Mouse (Mus musculus): ENCODE measurements around the gene Dnajc30.
"Not testable (repeated sequence)": the region's sequence is repeated elsewhere in the genome, so short reads cannot be mapped to it uniquely, and the experiment has no call there.

Dnajc30 gene

DNA sequence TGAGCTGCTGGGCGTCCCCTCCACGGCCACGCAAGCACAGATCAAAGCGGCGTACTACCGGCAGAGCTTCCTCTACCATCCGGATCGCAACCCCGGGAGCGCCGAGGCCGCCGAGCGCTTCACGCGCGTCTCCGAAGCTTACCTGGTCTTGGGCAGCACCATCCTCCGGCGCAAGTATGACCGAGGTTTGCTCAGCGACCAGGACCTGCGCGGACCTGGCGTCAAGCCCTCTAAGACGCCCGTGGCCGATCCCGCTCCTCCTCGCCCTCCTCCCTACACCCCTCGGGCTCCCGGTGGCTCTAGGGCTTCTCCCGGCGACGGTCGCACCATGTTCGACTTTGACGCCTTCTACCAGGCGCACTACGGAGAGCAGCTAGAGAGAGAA is 372 bp downstream of the Dnajc30 start:
- DNase-seq (ENCODE audit: low spot score in 2 of 2): no peak

DNA sequence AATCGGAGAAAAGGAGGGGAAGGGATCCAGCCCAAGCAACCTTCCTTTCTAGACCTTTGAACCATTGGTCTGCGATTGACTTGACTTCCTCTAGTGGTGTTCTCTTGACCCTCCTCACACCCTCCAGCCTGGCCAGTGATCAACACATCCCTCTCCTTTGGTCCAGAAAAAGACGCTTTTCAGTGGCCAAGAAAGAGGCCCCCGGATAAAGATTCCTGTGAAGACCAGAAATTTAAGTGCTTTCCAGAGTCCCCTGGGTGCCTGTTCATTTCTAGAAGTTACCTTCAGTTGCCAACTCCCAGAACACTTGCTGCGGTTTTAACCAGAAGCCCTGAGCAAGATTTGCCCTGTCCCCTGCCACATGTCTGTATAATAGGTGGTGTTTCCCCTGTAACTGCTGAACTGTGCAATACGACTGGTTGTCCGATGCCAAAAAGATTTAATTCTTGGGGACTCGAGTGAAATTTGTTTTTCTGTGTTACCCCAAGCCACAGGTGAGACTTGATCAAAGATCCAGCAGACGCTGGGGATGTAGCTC is 976 bp downstream of the Dnajc30 start, which contains the start of gene Bud23:
Gene Bud23, minus strand, starts transcription at position 51 of the 538 bp plus-strand sequence.
- not testable (repeated sequence) for DNase-seq (ENCODE audit: low spot score in 2 of 2)

DNA sequence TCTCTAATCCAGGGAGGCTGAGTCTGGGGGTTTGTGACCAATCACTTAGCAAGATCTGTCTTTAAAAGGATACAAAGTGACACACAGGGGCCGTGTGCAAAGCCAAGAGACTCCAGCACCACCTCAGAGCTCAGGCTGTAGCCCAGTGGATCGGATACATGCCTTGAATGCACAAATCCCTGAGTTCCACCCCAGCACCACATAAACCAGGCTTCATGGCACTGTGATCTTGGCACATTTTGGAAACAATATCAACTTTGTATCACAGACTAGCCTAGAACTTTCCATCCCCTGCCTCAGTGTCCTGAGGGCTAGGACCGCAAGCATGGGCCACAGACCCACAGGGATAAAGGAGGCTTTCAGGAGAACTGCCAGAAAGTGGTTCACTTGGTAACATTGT is 2.0 kb downstream of the Dnajc30 start:
- no peak for DNase-seq (ENCODE audit: low spot score in 2 of 2)

GRCm38 (mm10) chr5:135070448-135070847 is 6.4 kb downstream of the Dnajc30 start:
- no peak for DNase-seq (ENCODE audit: low spot score in 2 of 2)

DNA sequence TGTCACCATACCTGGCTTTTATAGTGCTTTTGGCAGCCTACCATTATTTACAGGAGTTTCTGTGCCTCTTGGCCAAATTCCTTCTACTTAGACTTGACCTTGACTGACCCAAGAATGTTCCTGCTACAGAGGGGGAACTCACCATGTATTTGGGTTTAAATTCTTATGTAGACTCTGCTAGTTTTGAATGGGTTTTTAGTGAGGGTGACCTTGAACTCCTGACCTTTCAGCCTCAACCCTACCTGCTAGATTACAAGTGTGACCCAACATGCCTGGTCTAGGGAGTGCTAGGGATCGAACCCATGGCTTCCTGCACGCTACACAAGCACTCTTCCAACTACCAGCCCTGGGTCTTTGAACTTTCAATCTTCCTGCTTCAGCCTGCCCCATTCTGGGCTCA is 8.1 kb downstream of the Dnajc30 start:
- DNase-seq (ENCODE audit: low spot score in 2 of 2): no peak

- DNase-seq (ENCODE audit: low spot score in 2 of 2): no peak
These were observed 8.7 kb downstream of the Dnajc30 start for GRCm38 (mm10) chr5:135072720-135073119.

- DNase-seq (ENCODE audit: low spot score in 2 of 2): no peak
These were observed 9.5 kb downstream of the Dnajc30 start for GRCm38 (mm10) chr5:135073349-135074150.

- no peak for DNase-seq (ENCODE audit: low spot score in 2 of 2)
These were observed 11.7 kb downstream of the Dnajc30 start for GRCm38 (mm10) chr5:135075655-135076054.

- DNase-seq (ENCODE audit: low spot score in 2 of 2): no peak
These were observed 12.4 kb downstream of the Dnajc30 start for GRCm38 (mm10) chr5:135076368-135076767.

DNA sequence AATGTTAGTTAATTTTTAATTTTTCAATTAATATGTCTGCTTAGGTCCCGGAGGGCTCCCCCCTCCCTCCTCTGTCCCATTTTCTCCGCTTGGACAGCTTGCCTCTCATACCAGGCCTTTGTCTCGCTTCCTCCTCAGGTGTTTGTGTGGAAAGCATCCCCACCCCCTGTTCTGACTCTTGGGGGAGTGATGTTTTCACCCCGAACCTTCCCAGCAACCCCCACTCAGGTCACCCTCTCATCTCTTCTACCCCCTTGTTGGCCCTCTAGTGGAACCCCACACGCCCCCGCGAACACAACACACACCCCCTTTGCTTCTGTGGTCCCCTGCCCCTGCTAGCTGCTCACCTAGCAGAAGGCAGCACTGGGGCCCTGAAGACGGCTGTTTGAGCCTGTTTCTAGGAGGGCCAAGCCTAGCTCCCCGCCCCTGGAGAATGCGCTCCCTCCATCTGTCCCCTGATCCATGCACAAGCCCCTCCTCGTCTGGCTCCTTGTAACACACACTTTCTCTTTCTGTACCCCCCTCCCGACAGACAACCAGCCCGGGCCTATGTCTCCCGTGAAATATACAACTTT is 13.0 kb downstream of the Dnajc30 start:
- peak in 1 of 2 experiments; percentile 31 for DNase-seq (ENCODE audit: low spot score in 2 of 2)

DNA sequence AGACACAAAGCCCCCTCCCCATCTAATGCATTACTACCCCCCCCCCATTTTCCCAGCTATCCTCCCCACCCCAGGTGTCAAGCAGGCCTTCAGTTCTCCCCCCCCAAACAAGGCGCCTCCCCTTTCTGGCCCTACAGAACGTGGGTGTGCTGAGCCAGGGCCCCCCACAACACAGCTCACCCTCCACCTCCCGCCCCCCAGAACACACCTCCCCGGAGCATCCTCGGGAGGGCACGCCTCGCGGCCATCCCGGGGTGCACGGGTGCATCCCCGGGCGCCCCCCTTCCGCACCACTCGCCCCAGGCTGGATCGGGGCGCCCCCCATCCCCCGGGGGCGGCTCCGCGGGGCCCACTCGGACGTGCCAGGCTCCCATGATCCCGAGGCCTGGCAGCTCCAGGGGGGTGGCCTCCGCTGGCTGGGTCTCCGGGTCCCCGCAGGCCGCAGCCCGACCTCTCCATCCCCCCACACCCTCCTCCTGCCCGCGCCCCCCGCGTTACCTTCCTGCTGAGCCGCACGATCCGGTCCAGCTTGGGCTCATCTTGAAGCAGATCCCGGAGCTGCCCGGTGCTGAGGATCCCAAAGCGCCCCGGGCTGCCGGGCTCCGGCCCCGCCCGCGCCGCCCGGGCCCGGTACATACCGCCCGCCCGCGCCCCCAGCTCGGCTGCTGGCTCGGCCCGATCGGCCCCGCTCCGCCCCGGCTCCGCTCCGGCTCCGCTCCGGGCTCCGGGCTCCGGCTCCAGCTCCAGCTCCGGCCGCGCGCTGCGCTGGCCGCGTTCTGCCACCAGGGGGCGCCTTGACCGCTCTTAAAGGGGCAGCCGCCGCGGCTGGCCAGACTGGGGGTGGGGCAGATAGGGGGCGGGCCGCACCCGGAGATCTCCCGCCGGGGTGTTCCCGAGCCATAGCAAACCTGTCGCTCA is 13.8 kb downstream of the Dnajc30 start, which contains the start of gene Vps37d:
Gene Vps37d, minus strand, starts transcription at position 703 of the 918 bp plus-strand sequence.
- DNase-seq (ENCODE audit: low spot score in 2 of 2): peak; percentile 70 to 92

- DNase-seq (ENCODE audit: low spot score in 2 of 2): no peak
These were observed 14.4 kb downstream of the Dnajc30 start for GRCm38 (mm10) chr5:135078482-135078810.

DNA sequence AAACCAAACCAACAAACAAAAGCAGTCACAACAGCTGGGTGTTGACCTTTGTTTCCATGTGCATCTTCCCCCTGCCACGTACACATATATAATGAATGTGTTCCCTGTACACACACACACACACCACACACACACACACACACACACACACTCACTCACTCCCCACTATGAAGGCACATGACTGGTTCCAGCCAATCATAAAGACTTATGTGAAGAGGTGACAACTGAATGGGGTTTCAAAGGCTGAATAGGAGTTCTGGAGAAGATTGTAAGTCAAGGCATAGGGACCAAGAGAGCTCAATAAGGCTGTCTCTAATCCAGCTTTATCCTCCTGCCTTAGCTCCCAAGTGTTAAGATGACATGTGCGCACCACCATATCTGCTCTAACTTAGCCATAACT is 15.6 kb downstream of the Dnajc30 start:
- no peak for DNase-seq (ENCODE audit: low spot score in 2 of 2)

DNA sequence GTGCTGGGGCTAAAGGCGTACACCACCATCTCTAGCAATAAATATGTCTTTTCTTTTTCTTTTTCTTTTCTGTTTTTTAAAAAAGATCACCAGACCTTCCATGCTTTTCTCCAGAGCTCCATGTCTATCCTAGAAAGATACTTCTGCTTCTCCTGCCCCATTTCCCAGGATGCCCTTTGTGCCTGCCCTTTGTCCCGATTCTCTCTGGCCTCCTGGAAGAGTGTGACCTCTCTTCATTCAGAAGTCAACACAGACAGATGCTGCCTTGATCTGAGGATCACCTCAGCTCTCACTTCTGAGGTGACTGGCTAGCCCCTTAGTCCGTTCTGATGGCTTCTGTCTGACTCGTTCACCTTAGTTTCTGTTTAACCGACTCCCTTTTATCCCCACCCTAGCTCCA is 16.5 kb downstream of the Dnajc30 start:
- no peak for DNase-seq (ENCODE audit: low spot score in 2 of 2)

DNA sequence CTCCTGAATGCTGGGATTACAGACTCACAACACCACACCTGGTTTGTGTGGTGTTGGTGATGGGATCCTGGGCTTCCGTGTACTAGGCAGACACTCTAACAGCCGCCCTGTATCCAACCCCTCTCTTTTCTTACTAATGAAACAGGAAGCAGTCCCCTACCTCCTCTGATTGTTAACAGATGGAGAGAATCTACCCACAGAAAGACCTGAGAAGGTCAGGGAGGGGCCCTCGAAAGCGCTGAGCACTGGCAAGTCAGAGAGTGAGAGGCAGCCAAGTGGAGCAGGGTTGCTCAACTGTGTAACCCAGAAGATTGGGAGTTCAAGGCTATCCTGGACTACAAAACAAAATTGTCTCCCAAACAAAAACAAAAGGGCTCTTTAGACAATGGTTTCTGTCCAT is 22.9 kb downstream of the Dnajc30 start:
- DNase-seq (ENCODE audit: low spot score in 2 of 2): no peak

DNA sequence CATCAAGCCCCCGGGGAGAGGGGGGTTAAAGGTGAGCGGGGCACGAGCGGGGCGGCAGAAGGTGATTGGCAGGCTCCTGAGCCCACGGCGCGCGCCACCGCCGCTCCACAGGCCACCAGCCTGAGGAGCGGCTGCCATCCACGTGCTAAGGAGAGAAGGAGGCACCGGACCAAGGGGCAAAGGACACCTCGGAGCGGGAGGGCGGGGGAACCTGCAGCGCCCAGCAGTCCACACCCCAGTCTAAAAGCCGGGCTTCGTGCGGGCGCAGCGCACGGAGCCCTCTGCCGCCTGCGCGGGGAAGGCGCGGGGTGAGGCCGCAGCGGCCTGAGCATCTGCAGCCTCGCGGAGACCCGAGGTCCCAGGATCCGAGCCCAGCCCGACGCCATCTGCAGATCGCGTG is 25.7 kb downstream of the Dnajc30 start, which contains the start of gene Mlxipl:
Gene Mlxipl, plus strand, starts transcription at position 238 of the 400 bp plus-strand sequence.
- DNase-seq (ENCODE audit: low spot score in 2 of 2): no peak

DNA sequence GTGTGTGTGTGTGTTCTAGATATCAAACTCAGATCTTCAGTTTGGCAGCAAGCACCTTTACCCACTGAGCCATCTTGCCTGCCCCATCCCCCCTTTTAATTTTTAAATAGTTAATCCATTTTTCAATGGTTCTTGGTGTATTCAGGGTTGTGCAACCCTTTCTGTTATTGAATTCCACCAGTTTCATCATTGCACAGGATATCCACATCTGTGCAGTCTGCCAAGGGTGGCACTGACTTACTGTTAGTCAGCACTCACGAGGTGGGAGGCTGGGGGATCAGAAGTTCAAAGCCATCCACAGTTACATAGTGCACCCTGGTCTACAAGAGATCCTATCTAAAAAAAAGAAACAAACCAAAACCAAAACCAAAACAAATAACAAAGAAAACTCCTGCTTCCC is 37.0 kb downstream of the Dnajc30 start:
- no peak for DNase-seq (ENCODE audit: low spot score in 2 of 2)

- no peak for DNase-seq (ENCODE audit: low spot score in 2 of 2)
These were observed 40.1 kb downstream of the Dnajc30 start for GRCm38 (mm10) chr5:135103999-135104660.

DNA sequence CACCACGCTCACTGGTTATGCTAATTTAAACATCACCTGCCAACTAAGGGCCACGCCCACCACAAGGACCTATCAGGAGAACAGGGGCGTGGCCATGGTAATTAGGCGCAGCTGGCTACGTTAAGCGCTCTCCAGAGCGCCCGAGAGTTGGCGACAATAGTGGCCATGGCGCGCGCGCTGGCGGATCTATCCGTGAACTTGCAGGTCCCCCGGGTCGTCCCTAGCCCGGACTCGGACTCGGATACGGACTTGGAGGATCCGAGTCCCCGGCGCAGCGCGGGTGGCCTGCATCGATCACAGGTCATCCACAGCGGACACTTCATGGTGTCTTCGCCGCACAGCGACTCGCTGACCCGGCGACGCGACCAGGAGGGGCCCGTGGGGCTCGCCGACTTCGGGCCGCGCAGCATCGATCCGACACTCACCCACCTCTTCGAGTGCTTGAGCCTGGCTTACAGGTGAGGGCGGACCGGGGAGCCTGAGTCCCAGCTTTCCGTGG is 42.8 kb downstream of the Dnajc30 start:
- peak in 1 of 2 experiments; percentile 58 for DNase-seq (ENCODE audit: low spot score in 2 of 2)

DNA sequence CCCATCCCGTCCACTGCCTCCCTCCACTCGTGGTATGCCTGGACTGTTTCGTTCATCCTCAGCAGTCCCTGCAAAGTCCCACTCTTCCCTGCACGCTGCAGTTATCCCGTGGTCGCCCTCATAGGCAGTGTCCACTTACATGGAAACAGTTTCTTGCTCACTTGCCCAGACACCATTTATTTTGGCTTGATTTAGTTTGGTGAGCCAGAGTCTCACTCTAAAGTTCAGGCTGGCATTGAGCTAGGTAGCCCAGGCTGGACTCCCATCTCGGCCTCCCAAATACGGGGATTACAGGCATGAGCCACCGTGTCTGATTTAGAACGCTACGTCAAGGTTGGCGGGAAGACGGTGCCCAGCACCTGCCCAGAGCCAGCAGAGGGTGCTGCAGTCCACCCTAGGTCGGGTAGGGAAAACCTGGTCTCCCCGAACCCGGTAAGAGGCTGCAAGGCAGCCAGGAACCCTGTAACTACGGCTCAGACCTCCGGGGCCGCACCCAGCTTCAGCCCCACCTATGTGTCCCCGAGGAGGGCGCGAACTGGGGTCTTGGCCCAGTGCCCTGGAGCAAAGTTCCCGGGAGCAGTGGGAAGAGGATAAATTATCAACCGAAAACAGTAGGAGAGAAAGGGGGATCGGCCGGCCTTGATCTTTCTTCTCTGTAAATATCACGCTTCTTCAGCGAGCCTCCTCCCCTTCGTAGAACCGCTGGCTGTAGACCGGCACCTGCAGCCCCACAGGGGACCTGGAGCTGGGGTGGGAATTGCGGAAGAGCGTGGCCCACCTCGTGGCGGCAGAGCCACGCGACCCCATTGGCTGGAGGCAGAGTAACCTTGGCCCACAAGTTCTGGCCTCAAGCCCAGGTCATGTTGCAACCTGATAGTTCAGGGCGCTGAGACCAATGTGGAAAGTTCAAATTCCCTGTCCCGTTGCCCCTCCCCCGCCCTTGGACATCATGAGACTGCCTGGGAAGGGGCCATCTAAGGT is 43.8 kb downstream of the Dnajc30 start:
- DNase-seq (ENCODE audit: low spot score in 2 of 2): peak in 1 of 2 experiments; percentile 11
